Mouse (Mus musculus): ENCODE data around the gene Sfmbt2.

The Sfmbt2 gene

DNA sequence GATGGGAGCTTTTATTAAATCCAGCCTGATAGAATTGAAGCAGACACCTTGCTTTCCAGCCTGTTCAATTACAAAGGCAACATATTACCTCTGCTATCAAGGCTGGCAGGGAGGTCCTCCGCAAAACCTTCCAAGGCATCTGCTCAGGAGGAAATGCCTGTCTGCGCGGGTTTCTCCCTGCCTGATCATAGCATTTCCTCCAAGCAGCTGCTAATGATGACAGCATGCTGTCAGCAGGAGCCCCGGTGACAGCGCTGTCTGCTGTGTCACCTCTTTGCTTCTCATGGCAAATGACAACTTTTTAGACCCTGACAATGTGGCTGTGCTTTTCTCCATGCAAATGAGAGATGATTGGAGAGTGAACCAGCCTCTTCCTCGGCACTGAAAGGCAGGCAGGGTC lies 199.1 kb downstream of the Sfmbt2 start:
- no peak for DNase-seq (ENCODE audit: low spot score)

DNA sequence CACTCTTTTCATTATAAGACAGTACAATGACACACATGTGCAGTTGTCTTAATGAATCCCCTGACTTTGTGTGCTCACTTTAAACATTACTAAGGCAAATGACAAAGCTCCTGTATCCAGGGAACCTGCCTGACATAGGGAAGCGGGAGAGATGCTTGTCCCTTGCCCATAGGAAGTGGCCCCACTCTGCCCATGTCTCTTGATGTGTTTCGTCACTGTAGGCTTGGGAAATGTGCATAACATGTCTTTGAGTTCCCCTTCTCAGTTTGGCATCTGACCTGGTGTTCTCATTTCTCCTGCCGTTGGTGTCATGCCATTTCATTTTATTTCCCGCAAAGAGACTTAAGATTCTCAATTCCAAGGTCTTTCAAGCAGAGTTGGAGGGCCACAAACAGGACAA lies 202.0 kb downstream of the Sfmbt2 start:
- DNase-seq (ENCODE audit: low spot score) = no peak

DNA sequence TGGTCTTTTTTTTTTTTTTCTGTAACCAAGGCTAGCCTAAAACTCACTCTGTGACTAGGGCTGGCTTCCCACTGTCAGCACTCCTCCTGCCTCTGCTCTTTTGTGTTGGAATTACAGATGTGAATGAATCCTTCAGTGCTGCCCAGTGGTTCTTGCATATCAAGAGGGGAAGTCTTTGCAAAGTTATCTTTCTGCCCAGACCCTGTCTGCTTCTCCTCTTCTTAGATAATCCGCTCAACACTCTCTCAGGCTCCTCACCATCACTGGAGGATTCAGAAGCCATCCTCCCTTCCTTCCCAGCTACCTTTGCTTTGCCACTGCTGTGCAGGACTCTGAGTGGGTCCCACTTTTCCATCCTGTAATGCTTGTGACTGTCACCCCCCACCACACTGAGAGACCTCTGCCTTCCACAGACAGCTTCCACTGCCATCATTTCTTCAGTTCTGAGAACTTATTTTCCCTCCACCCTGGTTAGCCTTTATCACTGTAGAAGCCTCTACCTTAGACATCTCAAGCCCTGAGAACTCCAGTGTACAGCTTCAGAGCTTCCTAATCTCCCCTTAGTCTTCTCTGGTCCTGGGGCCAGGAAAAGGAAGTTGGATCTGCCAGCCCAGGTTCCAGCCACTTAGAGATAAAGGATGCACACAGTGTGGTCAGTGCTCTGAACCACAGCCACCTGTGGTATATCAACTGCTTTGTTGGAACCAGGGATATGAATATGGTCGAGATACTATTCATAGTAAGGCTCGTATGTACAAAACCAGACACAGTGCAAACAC lies 205.8 kb downstream of the Sfmbt2 start:
- no peak for DNase-seq (ENCODE audit: low spot score)

DNA sequence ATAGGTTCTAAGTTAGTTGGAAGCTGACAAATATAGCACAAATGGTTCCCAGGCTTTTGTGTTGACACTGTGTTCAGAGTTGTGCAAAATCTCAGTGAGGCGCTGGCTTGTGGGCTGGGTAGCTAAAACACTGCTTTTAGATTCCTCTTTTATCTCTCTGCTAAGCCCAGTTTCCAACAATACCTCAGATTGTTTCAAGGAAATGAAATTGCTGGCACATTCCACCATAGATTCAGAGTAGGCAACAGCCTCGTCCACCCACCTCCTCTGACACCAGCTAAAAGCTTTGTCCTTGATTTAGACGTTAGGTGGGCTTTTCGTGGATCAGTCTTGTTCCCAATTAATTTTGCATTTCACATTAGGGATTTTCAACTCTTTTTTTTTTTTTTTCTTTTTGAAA lies 212.4 kb downstream of the Sfmbt2 start:
- DNase-seq (ENCODE audit: low spot score) = no peak

DNA sequence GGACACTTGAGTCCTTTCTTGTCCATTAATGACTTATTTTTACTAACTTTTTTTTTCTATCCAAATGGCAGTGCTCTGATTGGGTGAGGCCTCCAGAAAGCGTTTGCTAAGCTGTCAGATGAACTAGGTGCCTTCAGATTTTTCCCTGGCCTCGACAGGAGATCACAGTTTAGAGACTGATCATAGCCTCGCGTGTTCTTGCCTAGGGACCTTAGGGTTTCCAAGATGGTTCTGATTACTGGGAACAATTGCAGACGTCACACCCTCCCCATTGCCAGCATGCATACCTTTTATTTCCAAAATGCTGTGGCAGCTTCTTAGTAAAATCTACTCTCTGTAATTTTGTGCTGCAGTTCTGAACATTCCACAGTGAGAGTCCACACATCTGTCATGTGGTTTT lies 212.8 kb downstream of the Sfmbt2 start:
- DNase-seq (ENCODE audit: low spot score) = no peak

DNA sequence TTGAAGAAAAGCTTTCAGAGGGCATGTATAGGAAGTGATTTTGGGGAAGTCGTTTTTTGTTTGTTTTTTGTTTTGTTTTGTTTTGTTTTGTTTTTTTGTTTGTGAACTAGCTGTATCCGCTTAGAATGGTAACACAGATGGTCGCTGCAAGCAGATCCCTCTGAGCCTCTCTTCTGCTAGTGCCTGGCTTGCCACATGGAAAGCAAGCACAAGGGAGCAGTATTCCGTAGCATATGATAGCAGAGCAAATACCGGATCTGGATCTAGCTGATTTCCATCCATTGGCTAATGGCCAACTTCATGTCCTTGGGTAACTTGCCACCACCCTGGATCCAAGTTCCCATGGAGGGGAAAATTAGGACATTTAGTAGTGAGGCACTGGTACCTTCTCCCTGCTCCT lies 221.0 kb downstream of the Sfmbt2 start:
- no peak for DNase-seq (ENCODE audit: low spot score)

GRCm38 (mm10) chr2:10615500-10615899 lies 245.2 kb downstream of the Sfmbt2 start:
- DNase-seq (ENCODE audit: low spot score) = no peak

Measured in spleen, adult 12 weeks (tissue).